Mouse (Mus musculus) lung, embryonic 16.5 days (tissue): ENCODE measurements around the gene Ttf2. TPM values are rescaled to one million over a fixed set of nuclear protein-coding genes. Genes with fewer than 3 reads are reported as not detected.
A peak's percentile ranks its signal among the peaks of the same experiment; 100 is the strongest.

Experiments
- ATAC-seq: fragments of 200-750 bp; cut with Nextera tagmentation; 2 replicates; pipeline ENCODE4 v1.8.0; 2017; ENCODE audit warnings: low read depth, mild to moderate bottlenecking, moderate library complexity
- H3K27ac ChIP-seq: fragments of 300-500 bp; sonication (generic); 2 replicates; pipeline ENCODE4 v1.5.1; 2014; ENCODE audit warnings: mild to moderate bottlenecking, control low read depth, low read length
- H3K27me3 ChIP-seq: fragments of 300-500 bp; sonication (generic); 2 replicates; pipeline ENCODE4 v1.6.1; 2014; ENCODE audit warnings: low read depth, low read length, mixed read lengths; ENCODE audit not compliant: control insufficient read depth, insufficient read depth
- H3K36me3 ChIP-seq: fragments of 300-500 bp; sonication (generic); 2 replicates; pipeline ENCODE4 v1.6.1; 2014; ENCODE audit warnings: low read length; ENCODE audit not compliant: control insufficient read depth, insufficient read depth
- H3K4me1 ChIP-seq: fragments of 300-500 bp; sonication (generic); replicated peaks from 2 replicates; pipeline ENCODE4 v1.6.1; 2014; ENCODE audit warnings: low read length, mixed read lengths; ENCODE audit not compliant: control insufficient read depth, insufficient read depth
- H3K4me2 ChIP-seq: fragments of 300-500 bp; sonication (generic); 2 replicates; pipeline ENCODE4 v1.6.1; 2014; ENCODE audit warnings: low read depth, low read length, control low read depth
- H3K4me3 ChIP-seq: fragments of 300-500 bp; sonication (generic); 2 replicates; pipeline ENCODE4 v1.5.1; 2014; ENCODE audit warnings: mild to moderate bottlenecking, low read length, control low read depth
- H3K9ac ChIP-seq: fragments of 300-500 bp; sonication (generic); 2 replicates; pipeline ENCODE4 v1.6.1; 2014; ENCODE audit warnings: low read length, control low read depth
- H3K9me3 ChIP-seq: fragments of 300-500 bp; sonication (generic); 2 replicates; pipeline ENCODE4 v1.6.1; 2016; ENCODE audit warnings: low read length; ENCODE audit not compliant: control insufficient read depth
- WGBS: fragments of 180-500 bp; shearing (Covaris S2); extraction: QIAGEN DNeasy Blood & Tissue Kit; methylation state at CpG from one replicate; pipeline ENCODE4 v1.1.7; 2014; 5-methylcytosine and 5-hydroxymethylcytosine counted together
- polyA plus RNA-seq: library from polyadenylated mRNA; unstranded; fragments of >200 nt; fragmentation: Nextera tagmentation; extraction: Ambion mirVana; gene quantifications from 2 replicates; pipeline ENCODE4 v1.2.1, GENCODE M21; 2015

The Ttf2 gene
- 15.5 and 18.2 TPM in 2 replicates for polyA plus RNA-seq

DNA sequence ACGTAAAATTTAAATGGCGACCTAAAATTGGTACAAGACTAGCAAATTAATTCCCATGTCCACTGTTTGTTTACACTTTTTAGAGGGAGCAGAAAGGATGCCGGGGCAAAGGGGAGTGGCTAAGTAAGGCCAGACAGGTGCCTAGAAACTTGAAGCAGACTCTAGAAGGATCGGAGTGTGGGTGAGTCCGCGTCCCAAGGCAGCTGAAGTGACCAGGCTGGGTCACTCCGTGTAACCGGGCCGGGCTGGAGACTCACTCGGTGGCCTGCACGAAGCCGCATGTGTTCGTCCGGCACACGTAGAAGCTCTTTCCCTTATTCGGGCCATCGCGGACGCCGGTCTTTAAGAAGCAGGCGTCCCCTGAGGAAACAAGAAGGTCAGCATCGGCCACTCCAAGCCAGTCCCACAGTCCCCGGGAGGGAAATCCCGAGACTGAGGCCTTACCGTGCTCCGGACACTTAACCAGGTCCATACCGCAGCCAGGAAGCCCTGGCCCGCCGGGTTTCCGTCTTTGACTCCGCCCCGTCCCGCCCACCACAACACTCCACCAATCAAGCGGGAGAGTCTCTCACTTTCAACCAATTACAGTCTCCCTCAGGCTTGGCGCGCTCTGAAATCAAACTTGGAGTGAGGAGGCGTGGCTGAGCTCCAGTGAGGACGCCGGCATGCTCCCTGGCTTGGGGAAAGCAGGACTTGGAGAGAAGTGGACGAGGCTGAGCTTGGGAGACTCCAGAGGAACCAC, at the start of gene Ttf2:
TSS of gene Ttf2 (minus strand) at position 488 of the 742 bp plus-strand sequence.
- H3K27ac ChIP-seq: 0 out of 2 replicates have a peak within 1 kb of the TSS, but pooled peaks have one; percentile 48
- peak within 1 kb of the TSS; percentile 81 for H3K4me2 ChIP-seq
- no peaks in the 10 kb centered on the region for H3K27me3 ChIP-seq
- peak within 1 kb of the TSS; percentile 85 for H3K9ac ChIP-seq
- ATAC-seq: peak; percentile 99
- WGBS: under 1% methylated on average over 40 of the region's 40 CpGs
- H3K9me3 ChIP-seq: no peaks in the 10 kb centered on the region
- H3K4me1 ChIP-seq: peaks cover 9% of the 10 kb centered on the region
- peak within 1 kb of the TSS; percentile 82 for H3K4me3 ChIP-seq
- peaks cover 5% of the 10 kb centered on the region; the same call in 1 of the 2 replicates for H3K36me3 ChIP-seq

- H3K27ac ChIP-seq: no peak overlapping the region
- no peak for ATAC-seq
- no peak overlapping the region for H3K9ac ChIP-seq
- H3K36me3 ChIP-seq: no peaks in the 10 kb centered on the region
- H3K9me3 ChIP-seq: no peaks in the 10 kb centered on the region
- peaks cover 5% of the 10 kb centered on the region for H3K4me1 ChIP-seq
- no peak overlapping the region for H3K4me2 ChIP-seq
- 84% methylated on average over 6 of the region's 6 CpGs for WGBS
- H3K4me3 ChIP-seq: no peak overlapping the region
- no peaks in the 10 kb centered on the region for H3K27me3 ChIP-seq
These were observed 49.0 kb upstream of the Ttf2 start for GRCm38 (mm10) chr3:101018494-101018893.

GRCm38 (mm10) chr3:101016050-101016449, 46.6 kb upstream of the Ttf2 start:
- H3K27me3 ChIP-seq: no peaks in the 10 kb centered on the region
- H3K9me3 ChIP-seq: no peaks in the 10 kb centered on the region
- H3K4me3 ChIP-seq: no peak overlapping the region
- no peaks in the 10 kb centered on the region for H3K36me3 ChIP-seq
- no peak overlapping the region for H3K27ac ChIP-seq
- no peak overlapping the region for H3K9ac ChIP-seq
- ATAC-seq: no peak
- WGBS: 79% methylated on average over 7 of the region's 7 CpGs
- H3K4me1 ChIP-seq: peaks cover 12% of the 10 kb centered on the region
- no peak overlapping the region for H3K4me2 ChIP-seq

GRCm38 (mm10) chr3:101015254-101015653, 45.8 kb upstream of the Ttf2 start:
- peaks cover 12% of the 10 kb centered on the region for H3K4me1 ChIP-seq
- no peaks in the 10 kb centered on the region for H3K27me3 ChIP-seq
- ATAC-seq: no peak
- no peak overlapping the region for H3K4me3 ChIP-seq
- H3K9ac ChIP-seq: no peak overlapping the region
- H3K9me3 ChIP-seq: no peaks in the 10 kb centered on the region
- no peak overlapping the region for H3K4me2 ChIP-seq
- no peaks in the 10 kb centered on the region for H3K36me3 ChIP-seq
- 26% methylated on average over 4 of the region's 4 CpGs for WGBS
- no peak overlapping the region for H3K27ac ChIP-seq

DNA sequence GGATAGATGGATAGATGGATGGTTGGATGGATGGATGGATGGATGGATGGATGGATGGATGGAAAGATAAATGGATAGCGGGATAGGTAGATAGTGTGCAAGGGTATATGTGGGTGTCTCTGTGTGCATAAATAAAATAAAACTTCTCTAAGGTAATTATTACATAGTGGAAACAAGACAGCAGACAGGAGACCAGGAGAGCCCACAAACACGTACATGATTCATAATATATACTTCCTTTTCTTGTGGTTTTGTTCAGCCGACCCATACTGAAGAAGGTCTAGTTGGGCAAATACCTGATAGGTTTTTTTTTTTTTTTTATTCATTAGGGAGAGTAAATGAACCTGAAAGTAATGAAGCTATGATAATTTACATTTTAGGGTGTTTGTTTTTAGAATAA, 44.1 kb upstream of the Ttf2 start:
- H3K27me3 ChIP-seq: no peaks in the 10 kb centered on the region
- no peak overlapping the region for H3K4me2 ChIP-seq
- WGBS: 80% methylated on average over 3 of the region's 3 CpGs
- ATAC-seq: no peak
- no peak overlapping the region for H3K27ac ChIP-seq
- H3K4me1 ChIP-seq: peaks cover 12% of the 10 kb centered on the region
- no peak overlapping the region for H3K4me3 ChIP-seq
- H3K9me3 ChIP-seq: no peaks in the 10 kb centered on the region
- no peak overlapping the region for H3K9ac ChIP-seq
- H3K36me3 ChIP-seq: no peaks in the 10 kb centered on the region

- no peaks in the 10 kb centered on the region for H3K27me3 ChIP-seq
- 89% methylated on average over 10 of the region's 10 CpGs for WGBS
- no peak overlapping the region for H3K9ac ChIP-seq
- no peak overlapping the region for H3K4me3 ChIP-seq
- no peaks in the 10 kb centered on the region for H3K9me3 ChIP-seq
- no peak for ATAC-seq
- no peaks in the 10 kb centered on the region for H3K36me3 ChIP-seq
- no peak overlapping the region for H3K27ac ChIP-seq
- no peak overlapping the region for H3K4me2 ChIP-seq
- peaks cover 12% of the 10 kb centered on the region for H3K4me1 ChIP-seq
These were observed 43.5 kb upstream of the Ttf2 start for GRCm38 (mm10) chr3:101013005-101013404.

DNA sequence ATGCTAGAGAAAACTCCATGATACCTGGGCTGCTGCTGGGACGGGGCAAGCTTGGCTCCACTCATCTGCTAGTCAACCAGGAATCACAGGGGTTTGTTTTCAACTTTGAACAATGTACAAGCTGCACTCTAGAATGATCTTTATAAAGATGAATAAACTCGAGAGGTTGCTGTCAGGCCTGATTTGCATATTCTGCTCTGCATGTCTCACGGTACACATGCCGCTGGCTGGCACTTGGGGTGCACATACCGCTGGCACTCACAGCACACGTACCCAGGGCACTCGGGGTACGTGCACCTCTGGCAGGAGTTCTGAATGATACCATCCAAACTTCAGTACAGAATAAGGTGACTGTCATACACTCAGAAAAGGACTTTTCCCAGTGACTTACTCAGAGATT, 43.1 kb upstream of the Ttf2 start:
- WGBS: 78% methylated on average over 8 of the region's 8 CpGs
- H3K4me1 ChIP-seq: peaks cover 12% of the 10 kb centered on the region
- no peaks in the 10 kb centered on the region for H3K9me3 ChIP-seq
- no peak overlapping the region for H3K4me2 ChIP-seq
- no peak overlapping the region for H3K4me3 ChIP-seq
- H3K27ac ChIP-seq: no peak overlapping the region
- no peaks in the 10 kb centered on the region for H3K36me3 ChIP-seq
- H3K9ac ChIP-seq: no peak overlapping the region
- no peaks in the 10 kb centered on the region for H3K27me3 ChIP-seq
- no peak for ATAC-seq

- peak; percentile 76 for ATAC-seq
- WGBS: 27% methylated on average over 10 of the region's 10 CpGs
- Histone ChIP-seq H3K4me2 (no peak overlapping the region), H3K27me3 (no peaks in the 10 kb centered on the region), H3K4me1 (peaks cover 12% of the 10 kb centered on the region), H3K4me3 (no peak overlapping the region), H3K27ac (0 out of 2 replicates have a peak overlapping the region, but pooled peaks have one; percentile 8), H3K9me3 (no peaks in the 10 kb centered on the region), H3K36me3 (no peaks in the 10 kb centered on the region), H3K9ac (no peak overlapping the region)
These were observed 42.7 kb upstream of the Ttf2 start for GRCm38 (mm10) chr3:101012131-101012571.

GRCm38 (mm10) chr3:101011203-101011600, 41.7 kb upstream of the Ttf2 start:
- no peak for ATAC-seq
- WGBS: 52% methylated on average over 5 of the region's 5 CpGs

More at GRCm38 (mm10) chr3:101011203-101011600, 41.7 kb upstream of the Ttf2 start:
- Histone ChIP-seq H3K27ac (no peak overlapping the region), H3K4me3 (no peak overlapping the region), H3K36me3 (no peaks in the 10 kb centered on the region), H3K9ac (no peak overlapping the region), H3K4me2 (no peak overlapping the region), H3K27me3 (no peaks in the 10 kb centered on the region), H3K9me3 (no peaks in the 10 kb centered on the region), H3K4me1 (peaks cover 12% of the 10 kb centered on the region)
